Comparison of ENCODE assay signal across 14 mouse cellular contexts in genomic region chr15:85615537-85616100, GRCm38 (mm10). TPM values are rescaled to one million over a fixed set of nuclear protein-coding genes. Genes with fewer than 3 reads are reported as not detected.
A peak's percentile ranks its signal among the peaks of the same experiment; 100 is the strongest.
DNase-seq lines count a peak whose midpoint lies in the region; ATAC-seq and TF ChIP-seq lines count a peak whose summit lies in the region.
"Had no signal": no experiment of that assay in that cellular context is flagged by ENCODE, and none has a peak within 500 bp of the region (broad histone marks: within the 10 kb centered on the region; RNA-seq: fewer than 3 reads in every experiment).

No protein-coding gene starts in this region.

- intact Hi-C loops in heart, postnatal 25 days (cut with DNase I), result loop anchor here (2.0 kb wide), 1 partner anchor 17 kb away; no protein-coding TSS in a partner anchor

- peak overlapping the region; percentile 32; the same call in 1 of the 2 replicates for H3K4me2 ChIP-seq in heart, postnatal 0 days (ENCODE audit: low read depth, low read length)
- H3K4me2 ChIP-seq in neural tube, embryonic 13.5 days, result no peak overlapping the region
- no peak overlapping the region for H3K4me2 ChIP-seq in neural tube, embryonic 15.5 days
- H3K4me2 ChIP-seq in embryonic facial prominence, embryonic 12.5 days (replicated peaks), result 0 out of 2 replicates have a peak overlapping the region, but pooled peaks have one; percentile 5
- H3K4me2 ChIP-seq in stomach, embryonic 16.5 days (ENCODE audit: low read depth, low read length), result peak overlapping the region; percentile 12; the same call in 1 of the 2 replicates

- no peak for TF ChIP-seq CTCF in heart, postnatal 0 days (IDR thresholded peaks at IDR 0.05; ENCODE audit: low read depth)

- H3K9ac ChIP-seq in heart, postnatal 0 days (replicated peaks; ENCODE audit: low read depth, low read length), result no peak overlapping the region
- 0 out of 2 replicates have a peak overlapping the region, but pooled peaks have one; percentile 32 for H3K9ac ChIP-seq in neural tube, embryonic 13.5 days
- H3K9ac ChIP-seq in neural tube, embryonic 15.5 days (replicated peaks), result no peak overlapping the region
- no peak overlapping the region for H3K9ac ChIP-seq in embryonic facial prominence, embryonic 12.5 days
- H3K9ac ChIP-seq in stomach, embryonic 16.5 days (ENCODE audit: low read length), result peak overlapping the region; percentile 35; the same call in 1 of the 2 replicates

- peaks cover 13% of the 10 kb centered on the region; the same call in 1 of the 2 replicates for H3K27me3 ChIP-seq in heart, postnatal 0 days (ENCODE audit: control insufficient read depth, insufficient read depth, low read length)
- peaks cover 19% of the 10 kb centered on the region for H3K27me3 ChIP-seq in neural tube, embryonic 13.5 days
- H3K27me3 ChIP-seq in neural tube, embryonic 15.5 days (replicated peaks), result no peaks in the 10 kb centered on the region
- H3K27me3 ChIP-seq in embryonic facial prominence, embryonic 12.5 days, result peaks cover 39% of the 10 kb centered on the region
- H3K27me3 ChIP-seq in stomach, embryonic 16.5 days (ENCODE audit: control insufficient read depth, insufficient read depth, low read length), result no peaks in the 10 kb centered on the region

- H3K4me1 ChIP-seq in heart, postnatal 0 days (ENCODE audit: control insufficient read depth, insufficient read depth), result peaks cover 15% of the 10 kb centered on the region
- peaks cover 54% of the 10 kb centered on the region for H3K4me1 ChIP-seq in neural tube, embryonic 13.5 days (replicated peaks)
- H3K4me1 ChIP-seq in neural tube, embryonic 15.5 days, result peaks cover 39% of the 10 kb centered on the region
- H3K4me1 ChIP-seq in embryonic facial prominence, embryonic 12.5 days, result peaks cover 9% of the 10 kb centered on the region
- peaks cover 34% of the 10 kb centered on the region for H3K4me1 ChIP-seq in stomach, embryonic 16.5 days (ENCODE audit: control insufficient read depth, insufficient read depth, low read length)

- WGBS in heart, postnatal 0 days, result 33% methylated on average over 21 of the region's 21 CpGs
- WGBS in neural tube, embryonic 13.5 days, result 36% methylated on average over 21 of the region's 21 CpGs
- 37% methylated on average over 21 of the region's 21 CpGs for WGBS in neural tube, embryonic 15.5 days
- WGBS in embryonic facial prominence, embryonic 12.5 days, result 27% methylated on average over 21 of the region's 21 CpGs
- WGBS in stomach, embryonic 16.5 days, result 30% methylated on average over 21 of the region's 21 CpGs

- DNase-seq in heart, postnatal 0 days (ENCODE audit: low spot score), result no peak
- DNase-seq in heart, postnatal 25 days (ENCODE audit: low spot score), result no peak
- DNase-seq in gastrocnemius, adult 18-20 months (ENCODE audit: low spot score), result no peak
- DNase-seq: cerebellum, postnatal 25 days; gastrocnemius, postnatal 10 days; kidney, adult 2 months; retina, postnatal 1 day; thymus, postnatal 4 days had no signal

- no peaks in the 10 kb centered on the region for H3K36me3 ChIP-seq in heart, postnatal 0 days (replicated peaks; ENCODE audit: control insufficient read depth, insufficient read depth, low read length)
- no peaks in the 10 kb centered on the region for H3K36me3 ChIP-seq in neural tube, embryonic 13.5 days
- no peaks in the 10 kb centered on the region for H3K36me3 ChIP-seq in neural tube, embryonic 15.5 days
- no peaks in the 10 kb centered on the region for H3K36me3 ChIP-seq in embryonic facial prominence, embryonic 12.5 days
- no peaks in the 10 kb centered on the region for H3K36me3 ChIP-seq in stomach, embryonic 16.5 days (ENCODE audit: control insufficient read depth, insufficient read depth, low read length)
- H3K36me3 ChIP-seq: G1E had no signal

- no peak for ATAC-seq in heart, postnatal 0 days (ENCODE audit: insufficient read depth, low read depth)
- ATAC-seq in neural tube, embryonic 13.5 days (ENCODE audit: low read depth), result no peak
- no peak for ATAC-seq in neural tube, embryonic 15.5 days (ENCODE audit: low FRiP score)
- ATAC-seq in embryonic facial prominence, embryonic 12.5 days (ENCODE audit: insufficient number of reproducible peaks, insufficient read depth, low FRiP score, low TSS enrichment), result no peak
- no peak for ATAC-seq in stomach, embryonic 16.5 days (ENCODE audit: insufficient read depth, low FRiP score)

- no peak overlapping the region for H3K27ac ChIP-seq in heart, postnatal 0 days (ENCODE audit: low read depth)
- peak overlapping the region; percentile 93 for H3K27ac ChIP-seq in neural tube, embryonic 13.5 days (replicated peaks)
- no peak overlapping the region for H3K27ac ChIP-seq in neural tube, embryonic 15.5 days (replicated peaks)
- H3K27ac ChIP-seq in embryonic facial prominence, embryonic 12.5 days, result no peak overlapping the region
- peak overlapping the region; percentile 71 for H3K27ac ChIP-seq in stomach, embryonic 16.5 days (ENCODE audit: low read length)

- no peak for TF ChIP-seq EP300 in heart, postnatal 0 days (IDR thresholded peaks at IDR 0.05; ENCODE audit: low read depth)

- H3K9me3 ChIP-seq in heart, postnatal 0 days (replicated peaks; ENCODE audit: control insufficient read depth, low read length), result 0 out of 2 replicates have a peak, but pooled peaks cover 4% of the 10 kb centered on the region
- H3K9me3 ChIP-seq in neural tube, embryonic 13.5 days, result no peaks in the 10 kb centered on the region
- no peaks in the 10 kb centered on the region for H3K9me3 ChIP-seq in neural tube, embryonic 15.5 days (replicated peaks)
- H3K9me3 ChIP-seq in embryonic facial prominence, embryonic 12.5 days, result no peaks in the 10 kb centered on the region
- no peaks in the 10 kb centered on the region; the same call in 1 of the 2 replicates for H3K9me3 ChIP-seq in stomach, embryonic 16.5 days (replicated peaks; ENCODE audit: control insufficient read depth, low read length)

- H3K4me3 ChIP-seq in heart, postnatal 0 days (ENCODE audit: low read depth, low read length), result no peak overlapping the region
- no peak overlapping the region for H3K4me3 ChIP-seq in neural tube, embryonic 13.5 days
- H3K4me3 ChIP-seq in neural tube, embryonic 15.5 days (replicated peaks), result no peak overlapping the region
- no peak overlapping the region for H3K4me3 ChIP-seq in embryonic facial prominence, embryonic 12.5 days
- 0 out of 2 replicates have a peak overlapping the region, but pooled peaks have one; percentile 3 for H3K4me3 ChIP-seq in stomach, embryonic 16.5 days (replicated peaks; ENCODE audit: low read length)

RNA-seq across cellular contexts. Expression of gene Wnt7b, which starts 33.3 kb away (rescaled TPM):
- 0.81 and 2.6 TPM in 2 replicates for total RNA-seq in heart, postnatal 0 days (2014; rRNA removed; ENCODE audit: low replicate concordance)
- 0.10 and 0.37 TPM in 2 replicates for polyA plus RNA-seq in heart, postnatal 0 days (2015; fragmentation: Nextera tagmentation; extraction: Ambion mirVana)
- total RNA-seq in heart, postnatal 25 days (2021), result under 1 TPM; 0.13 to 0.17 TPM
- 34.2 and 37.7 TPM in 2 replicates for polyA plus RNA-seq in neural tube, embryonic 13.5 days (2015; fragmentation: Nextera tagmentation; extraction: Ambion mirVana)
- 16.6 and 20.2 TPM in 2 replicates for polyA plus RNA-seq in neural tube, embryonic 15.5 days (2015; fragmentation: Nextera tagmentation; extraction: Ambion mirVana)
- polyA plus RNA-seq in embryonic facial prominence, embryonic 12.5 days (2016; fragmentation: Nextera tagmentation; extraction: Ambion mirVana), result 31.5 and 34.3 TPM in 2 replicates
- polyA plus RNA-seq in stomach, embryonic 16.5 days (2015; fragmentation: Nextera tagmentation; extraction: Ambion mirVana), result 3.4 and 4.8 TPM in 2 replicates
- total RNA-seq in gastrocnemius, adult 18-20 months (2021), result under 1 TPM in 1 of 2 experiments, not detected in 1; 0.07 TPM
- total RNA-seq: megakaryocyte progenitor cell, adult 5-6 weeks had no signal
- polyA plus RNA-seq: G1E had no signal

Comparison
In these comparisons a context has a peak if more than half of its experiments do, and no peak if none do; other contexts are left out.
1. H3K27ac ChIP-seq: peak in neural tube, embryonic 13.5 days (single experiment) and stomach, embryonic 16.5 days (single experiment); none in heart, postnatal 0 days (single experiment), neural tube, embryonic 15.5 days (single experiment) and embryonic facial prominence, embryonic 12.5 days (single experiment).
2. H3K9ac ChIP-seq: peak in neural tube, embryonic 13.5 days (single experiment) and stomach, embryonic 16.5 days (single experiment); none in heart, postnatal 0 days (single experiment), neural tube, embryonic 15.5 days (single experiment) and embryonic facial prominence, embryonic 12.5 days (single experiment).
3. H3K4me2 ChIP-seq: peak in heart, postnatal 0 days (single experiment), embryonic facial prominence, embryonic 12.5 days (single experiment) and stomach, embryonic 16.5 days (single experiment); none in neural tube, embryonic 13.5 days (single experiment) and neural tube, embryonic 15.5 days (single experiment).